Mouse (Mus musculus) lung, postnatal 0 days (tissue): ENCODE results near the gene Prkcd.
A peak's percentile ranks its signal among the peaks of the same experiment; 100 is the strongest.

Experiments used
- CTCF ChIP-seq: IDR thresholded peaks from 2 replicates; pipeline ENCODE4 v1.5.1; 2016; ENCODE audit warnings: antibody characterized with exemption, mild to moderate bottlenecking
- EP300 ChIP-seq: IDR thresholded peaks from 2 replicates; pipeline ENCODE4 v1.6.1; 2016; ENCODE audit warnings: antibody characterized with exemption, mild to moderate bottlenecking, control low read depth

DNA sequence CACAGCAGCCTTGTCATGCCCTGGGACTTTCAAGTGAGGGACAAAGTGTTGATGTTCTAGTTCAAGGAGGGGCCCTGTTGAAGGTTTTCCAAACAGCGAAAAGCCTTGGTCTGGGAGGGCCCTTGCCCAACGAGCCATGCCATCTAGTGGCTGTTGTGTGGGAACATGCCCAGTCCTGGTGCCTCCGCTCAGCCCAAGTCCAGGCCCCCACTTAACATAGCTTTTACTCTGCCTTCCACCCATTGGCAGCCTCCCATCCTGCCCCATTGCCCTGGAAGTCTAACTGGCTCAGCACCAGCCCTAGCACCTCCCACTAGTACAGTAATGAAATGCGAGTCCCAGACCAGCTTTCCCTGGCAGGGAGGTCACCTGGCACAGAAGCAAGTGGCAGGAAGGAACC lies 25.0 kb upstream of the Prkcd start:
- TF ChIP-seq CTCF (peak; percentile 78), EP300 (peak; percentile 68)
